Mouse (Mus musculus) regulatory T cell (primary cell): ENCODE measurements around the gene Ldlrad3.

ENCODE experiments used
- in situ Hi-C: fragments of 300-600 bp; cut with MboI, MseI; formaldehyde crosslinking; loops from one replicate; pipeline ENCODE4 v1.15.1; 2025; ENCODE audit warnings: high pct_unique_total_duplicates

The Ldlrad3 gene

DNA sequence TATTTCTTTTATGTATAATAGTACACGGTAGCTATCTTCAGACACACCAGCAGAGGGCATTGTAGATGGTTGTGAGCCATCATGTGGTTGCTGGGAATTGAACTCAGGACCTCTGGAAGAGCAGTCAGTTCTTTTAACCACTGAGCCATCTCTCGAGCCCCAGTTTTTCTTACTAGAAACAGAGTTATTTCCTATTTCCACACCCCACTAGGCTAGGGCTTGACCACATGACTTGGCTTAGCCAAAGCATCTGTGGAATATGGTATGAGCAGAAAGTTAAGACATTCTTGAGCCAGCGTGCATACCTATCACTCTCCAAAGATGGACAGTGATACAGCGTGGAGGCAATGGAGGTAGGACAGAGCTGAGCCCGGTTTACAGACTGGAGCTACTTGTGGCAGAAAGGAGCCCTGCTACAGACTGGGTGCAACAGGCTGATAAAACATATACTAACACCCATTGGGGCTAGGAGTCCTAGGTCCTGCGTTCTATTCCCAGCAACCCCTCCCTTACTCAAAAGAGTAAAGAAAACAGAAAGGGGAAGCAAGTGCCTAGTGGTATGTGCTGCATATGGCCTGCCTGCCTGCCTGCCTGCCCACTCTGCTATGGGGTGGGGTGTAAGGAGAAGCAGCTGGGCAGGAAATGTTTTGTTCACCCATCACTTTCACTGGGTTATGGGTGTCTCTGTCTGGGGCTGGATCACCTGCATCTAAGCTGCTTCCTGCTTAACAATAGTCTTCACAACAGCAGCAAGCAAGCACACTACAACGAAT lies 147.1 kb downstream of the Ldlrad3 start:
- in situ Hi-C loops: no loop called here

DNA sequence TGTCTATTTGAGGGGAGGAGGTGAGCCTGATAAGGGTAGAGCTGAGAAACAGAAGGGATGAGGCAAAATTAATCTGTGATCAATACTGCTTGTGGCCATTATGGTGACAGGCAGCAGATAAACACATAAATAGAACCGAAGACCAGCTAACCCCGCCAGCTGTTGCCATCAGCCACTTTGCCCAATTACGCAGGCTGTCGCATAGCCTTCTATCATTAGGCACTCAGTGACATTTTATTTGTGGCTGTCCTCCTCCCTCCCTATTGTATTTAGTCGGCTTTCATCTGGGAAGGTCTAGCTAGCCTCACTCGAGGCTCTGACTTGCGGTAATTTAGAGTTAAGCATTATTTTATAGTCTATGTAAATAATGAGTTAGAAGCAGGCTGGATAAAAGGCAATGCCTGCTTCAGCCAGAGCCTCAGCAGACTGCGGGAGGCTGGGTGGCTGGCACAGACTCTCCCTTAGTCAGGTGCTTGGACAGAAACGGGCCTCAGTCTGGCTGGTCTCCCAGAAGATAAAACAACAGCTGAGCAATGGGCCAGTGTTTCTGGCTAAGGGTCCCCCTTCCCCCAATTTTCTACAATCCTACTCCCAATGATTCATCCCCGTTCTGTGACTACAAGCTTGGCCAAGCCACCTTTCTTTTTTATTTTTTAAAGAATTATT lies 147.8 kb downstream of the Ldlrad3 start:
- in situ Hi-C loops: no loop called here

DNA sequence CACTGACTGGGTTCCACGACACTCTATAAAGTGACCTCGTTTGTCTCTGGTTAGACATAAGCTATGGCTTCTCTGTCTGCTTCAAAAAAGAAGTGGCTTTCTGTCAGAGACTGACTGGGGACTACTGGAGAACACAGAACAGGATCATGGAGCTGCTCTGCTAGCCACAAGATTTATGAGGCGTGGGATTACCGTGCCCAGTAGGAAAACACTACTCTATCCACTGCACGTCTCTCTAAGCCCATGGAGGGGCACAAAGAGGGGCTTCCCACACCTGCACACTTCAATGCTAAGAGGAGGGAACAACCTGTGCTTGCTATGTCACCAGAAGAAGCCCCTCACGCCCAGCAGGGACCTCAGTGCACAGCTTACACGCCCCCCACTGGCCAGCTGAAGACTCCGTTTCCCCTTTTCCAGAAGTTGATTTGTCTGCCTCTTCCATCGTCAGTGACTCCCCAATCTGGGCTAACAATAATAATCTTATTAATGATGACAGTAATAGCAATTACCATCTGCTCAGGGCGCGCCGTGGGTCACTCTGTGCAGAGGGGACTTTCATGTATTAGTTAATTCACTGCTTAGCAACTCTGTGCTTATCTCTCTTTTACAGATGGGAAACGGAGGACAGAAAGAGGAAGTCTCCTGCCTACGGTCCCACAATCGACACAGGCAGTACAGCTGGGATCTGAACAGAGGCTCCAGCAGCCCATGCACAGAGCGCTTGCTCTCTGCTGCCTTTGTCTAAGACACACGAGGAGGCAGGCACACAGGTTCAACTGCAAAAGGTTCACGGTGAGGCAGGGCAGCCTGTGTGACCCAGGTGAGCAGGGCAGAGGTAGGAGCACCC lies 149.3 kb downstream of the Ldlrad3 start:
- in situ Hi-C loops: no loop called here

DNA sequence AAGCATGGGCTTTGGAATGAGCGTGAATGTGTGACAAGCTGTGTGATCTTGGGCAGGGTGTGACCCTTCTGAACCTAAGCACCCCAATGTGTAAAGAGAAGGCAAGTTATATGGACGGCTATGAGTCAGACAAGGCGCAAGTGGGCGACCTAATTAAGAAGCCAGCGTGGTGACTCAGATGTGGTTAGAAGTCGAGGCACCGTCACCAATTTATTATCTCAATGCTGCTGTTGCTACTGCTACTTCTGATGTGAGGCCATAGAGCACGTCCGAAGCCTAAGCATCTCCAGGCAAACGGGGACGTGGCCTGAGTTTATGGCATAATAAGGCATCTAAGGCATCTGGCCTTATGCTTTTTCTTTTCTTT lies 151.7 kb downstream of the Ldlrad3 start:
- in situ Hi-C loops: no loop called here

DNA sequence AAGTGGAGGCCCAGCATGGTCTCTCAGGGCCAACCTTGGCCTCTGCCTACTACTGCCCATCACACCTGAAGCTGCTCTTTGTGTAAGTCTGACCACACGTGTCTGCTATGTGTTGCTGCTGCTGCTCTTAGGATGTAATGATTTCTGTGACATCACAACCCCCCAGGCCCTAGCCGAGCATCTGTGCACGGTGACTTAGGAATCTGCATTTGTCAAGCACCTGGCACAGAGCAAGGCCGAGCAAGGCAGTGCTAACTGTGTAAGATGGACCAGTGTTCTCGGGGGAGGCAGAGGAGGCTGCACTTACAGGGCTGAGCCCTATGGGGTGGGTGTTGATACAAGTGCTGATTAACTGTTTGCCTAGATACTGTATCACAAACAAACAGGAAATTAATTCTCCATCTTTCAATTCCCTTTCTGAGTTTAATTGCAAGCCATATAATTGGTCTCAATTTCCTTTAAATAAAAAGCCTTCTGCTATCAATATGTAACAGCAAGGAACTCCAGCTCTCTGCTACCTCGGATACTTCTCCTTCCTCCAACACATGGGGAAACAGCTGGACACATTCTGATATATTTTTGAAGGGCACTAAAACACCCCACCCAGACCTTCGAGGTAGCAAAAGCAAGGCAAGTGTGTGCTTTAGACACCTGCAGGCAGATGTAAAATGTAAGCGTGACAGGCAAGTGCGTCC lies 152.2 kb downstream of the Ldlrad3 start:
- in situ Hi-C loops: no loop called here

DNA sequence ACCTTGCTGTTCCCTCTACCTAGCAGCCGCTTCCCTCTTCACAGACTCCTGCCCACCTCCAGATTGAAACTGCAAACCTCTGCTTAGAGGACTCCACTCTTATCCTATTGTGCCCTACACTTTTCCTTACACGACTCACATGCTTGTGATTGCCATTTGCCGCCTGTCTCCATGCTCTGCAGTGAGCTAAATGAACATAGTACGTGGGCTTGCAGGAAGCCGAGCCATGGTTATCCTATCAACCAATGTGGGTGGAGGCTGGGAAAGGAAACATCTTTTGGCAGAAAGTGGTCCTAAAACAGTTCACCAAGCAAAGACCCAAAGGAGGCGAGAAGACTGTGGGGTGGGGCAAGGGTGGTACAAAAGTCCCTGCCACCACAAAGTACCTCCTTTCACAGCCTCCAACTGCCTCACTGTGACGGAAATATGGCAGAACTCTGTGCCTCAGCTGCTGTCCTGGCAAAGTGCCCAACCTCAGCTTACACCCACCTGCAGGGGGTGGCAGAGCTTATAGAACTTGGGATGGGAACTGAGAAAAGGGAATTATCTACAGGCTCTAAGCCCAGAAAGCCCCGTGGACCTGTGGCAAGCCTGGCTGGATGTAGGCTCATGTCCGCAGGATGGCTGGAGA lies 153.4 kb downstream of the Ldlrad3 start:
- in situ Hi-C loops: no loop called here

DNA sequence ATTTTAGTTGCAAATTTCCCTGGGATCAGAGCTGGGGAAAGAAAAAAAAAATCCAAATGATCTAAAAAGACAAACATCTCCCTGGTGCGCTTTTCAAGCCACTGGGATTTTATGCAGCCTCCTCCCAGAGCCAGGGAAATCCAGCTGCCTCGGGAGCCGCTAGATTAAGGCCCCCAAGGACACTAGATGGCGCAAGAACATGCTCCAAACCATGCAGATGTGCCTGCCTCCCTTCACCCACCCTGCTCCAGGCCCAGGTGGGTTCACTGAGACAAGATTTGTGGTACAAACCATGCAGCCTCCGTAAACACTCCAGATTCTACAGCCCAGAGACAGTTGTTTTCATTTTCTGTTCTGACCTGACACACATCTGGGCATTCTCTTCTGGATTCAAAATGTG lies 155.5 kb downstream of the Ldlrad3 start:
- in situ Hi-C loops: no loop called here

DNA sequence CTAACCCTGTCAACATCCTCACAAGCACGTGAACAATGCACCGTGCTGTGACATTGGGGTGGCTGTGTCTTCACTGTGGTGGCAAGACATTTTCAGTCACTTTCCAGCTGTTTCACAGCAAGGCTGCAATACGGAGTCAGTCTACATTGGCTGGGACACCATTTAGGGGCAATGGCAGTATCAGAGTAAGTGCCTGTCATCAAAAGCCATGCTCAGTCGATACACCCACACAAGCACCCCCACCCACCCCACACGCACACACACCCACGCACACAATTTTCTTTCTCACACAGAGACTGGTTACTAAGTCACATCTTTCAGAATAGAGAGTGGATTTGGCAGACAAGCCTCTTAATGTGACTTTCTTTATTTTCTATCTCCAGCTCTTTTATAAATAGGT lies 156.0 kb downstream of the Ldlrad3 start:
- in situ Hi-C loops: no loop called here

DNA sequence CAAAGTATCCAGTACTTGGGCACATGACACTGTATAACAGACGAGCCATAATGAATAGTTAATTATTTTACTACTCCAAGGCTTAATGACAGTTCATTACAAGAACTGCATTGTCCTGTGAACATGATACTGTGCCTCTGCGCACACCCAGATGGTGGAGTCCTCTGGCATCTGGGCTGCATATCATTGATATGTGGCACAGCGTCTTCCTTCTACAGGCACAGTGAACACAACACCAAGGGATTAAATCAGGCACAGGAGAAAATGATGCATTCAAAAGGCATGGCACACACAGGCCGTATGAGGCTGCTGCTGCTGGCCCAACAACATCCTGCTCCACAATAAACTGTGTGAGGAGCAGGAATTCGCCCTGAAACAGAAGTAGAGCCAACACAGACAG lies 156.5 kb downstream of the Ldlrad3 start:
- in situ Hi-C loops: no loop called here

DNA sequence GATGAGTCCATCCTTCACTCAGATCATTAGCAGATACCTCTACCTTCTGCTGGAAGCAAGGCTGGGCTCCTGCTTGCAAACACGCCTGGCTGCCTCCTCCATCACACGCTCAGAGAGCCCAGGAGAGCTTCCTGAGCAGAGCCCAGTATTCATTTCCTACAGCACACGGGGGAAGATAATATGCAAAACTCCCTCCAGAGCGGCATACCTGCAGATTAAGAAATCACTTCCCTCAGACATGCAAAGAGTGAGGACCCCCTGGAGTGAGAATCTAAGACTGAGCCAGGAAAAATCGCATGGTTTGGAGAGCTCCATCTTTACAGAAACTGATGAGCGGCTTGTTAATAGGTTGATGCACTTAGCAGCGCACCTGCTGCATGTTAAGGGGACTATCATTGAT lies 158.9 kb downstream of the Ldlrad3 start:
- in situ Hi-C loops: no loop called here

DNA sequence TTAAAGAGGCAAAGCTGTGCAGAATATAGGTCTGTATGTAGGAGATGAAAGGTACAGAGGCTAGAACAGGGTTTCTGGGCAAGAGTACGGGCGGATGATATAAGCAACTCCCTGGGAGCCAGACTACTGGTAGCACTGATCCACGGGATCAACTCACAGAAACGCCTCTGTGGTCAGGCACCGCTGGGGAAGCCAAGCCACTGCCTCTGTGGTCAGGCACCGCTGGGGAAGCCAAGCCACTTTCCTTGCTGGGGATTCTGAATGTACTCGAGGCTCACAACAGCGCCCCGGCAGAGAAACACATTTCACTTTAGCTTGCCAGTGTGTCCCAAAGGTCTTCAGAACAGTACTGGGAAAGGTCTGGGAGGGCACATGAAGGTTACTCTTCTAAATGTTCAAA lies 160.0 kb downstream of the Ldlrad3 start:
- in situ Hi-C loops: no loop called here

DNA sequence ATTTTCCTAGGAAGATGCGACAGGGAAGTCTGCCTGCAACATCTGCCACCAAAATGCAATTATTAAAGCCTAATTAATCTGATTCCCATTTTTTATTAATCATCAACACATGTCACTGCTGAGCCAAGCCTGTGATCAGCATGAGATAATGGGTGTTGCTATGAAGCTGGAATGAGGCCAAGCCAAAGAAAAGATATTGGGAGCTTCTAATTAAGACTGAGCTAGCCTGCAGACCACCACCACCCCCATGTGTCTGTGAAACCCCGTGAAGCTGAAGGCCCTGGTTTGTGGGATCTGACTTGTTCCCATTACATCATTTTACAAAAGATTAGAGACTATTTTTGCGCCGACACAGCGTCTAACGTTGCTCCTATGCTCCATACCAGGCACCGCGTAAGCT lies 161.7 kb downstream of the Ldlrad3 start:
- in situ Hi-C loops: no loop called here

DNA sequence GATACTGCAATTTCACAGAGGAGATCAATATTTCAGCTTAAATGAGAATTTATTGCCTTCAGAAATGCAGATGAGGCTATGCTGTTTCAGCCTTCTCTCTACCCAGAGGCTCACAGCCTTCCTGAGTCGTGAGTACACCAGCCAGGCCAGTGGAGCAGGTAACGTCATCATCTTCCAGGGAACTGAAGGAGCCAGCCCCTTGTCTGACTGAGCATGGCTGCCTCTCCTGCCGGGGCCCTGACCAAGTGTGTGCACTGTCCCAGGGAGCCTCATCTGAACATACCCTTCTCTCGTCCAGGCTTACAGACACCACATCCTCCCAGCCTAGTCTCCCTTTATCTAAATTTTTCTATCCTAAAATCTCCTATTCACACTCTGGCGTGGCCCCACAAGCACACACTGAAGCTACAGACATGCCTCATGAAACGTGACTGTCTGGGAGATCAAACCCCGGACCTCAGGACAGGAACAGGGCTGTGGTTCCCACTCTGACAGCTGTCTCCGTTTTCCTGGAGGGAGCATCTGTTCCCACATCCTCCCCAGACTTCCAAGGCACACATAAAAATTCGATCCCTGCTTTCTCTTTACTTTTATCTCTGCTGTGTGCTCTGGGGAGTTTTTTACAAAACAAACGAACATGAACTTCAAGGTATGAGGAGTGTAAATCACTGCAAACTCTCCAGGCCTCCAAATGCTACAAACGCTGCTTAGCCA lies 164.7 kb downstream of the Ldlrad3 start:
- in situ Hi-C loops: no loop called here

DNA sequence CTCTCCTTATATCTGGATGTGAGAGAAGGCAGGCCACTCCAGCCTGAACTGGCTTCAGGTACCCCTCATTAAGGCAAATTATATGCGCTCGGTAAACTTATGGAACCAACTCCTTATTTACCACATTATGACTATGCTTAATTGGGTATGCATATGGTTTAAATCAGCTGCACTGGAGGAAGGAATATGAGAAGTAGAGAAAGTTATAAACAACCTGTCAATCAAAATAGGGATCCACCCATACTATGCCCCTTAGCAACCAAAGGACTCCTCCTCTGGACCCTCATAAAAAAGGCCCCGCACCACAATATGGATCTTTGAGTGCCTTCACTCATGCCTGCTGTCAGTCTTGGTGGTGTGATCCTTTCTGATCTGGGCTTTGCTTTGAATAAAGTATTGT lies 165.6 kb downstream of the Ldlrad3 start:
- in situ Hi-C loops: no loop called here

DNA sequence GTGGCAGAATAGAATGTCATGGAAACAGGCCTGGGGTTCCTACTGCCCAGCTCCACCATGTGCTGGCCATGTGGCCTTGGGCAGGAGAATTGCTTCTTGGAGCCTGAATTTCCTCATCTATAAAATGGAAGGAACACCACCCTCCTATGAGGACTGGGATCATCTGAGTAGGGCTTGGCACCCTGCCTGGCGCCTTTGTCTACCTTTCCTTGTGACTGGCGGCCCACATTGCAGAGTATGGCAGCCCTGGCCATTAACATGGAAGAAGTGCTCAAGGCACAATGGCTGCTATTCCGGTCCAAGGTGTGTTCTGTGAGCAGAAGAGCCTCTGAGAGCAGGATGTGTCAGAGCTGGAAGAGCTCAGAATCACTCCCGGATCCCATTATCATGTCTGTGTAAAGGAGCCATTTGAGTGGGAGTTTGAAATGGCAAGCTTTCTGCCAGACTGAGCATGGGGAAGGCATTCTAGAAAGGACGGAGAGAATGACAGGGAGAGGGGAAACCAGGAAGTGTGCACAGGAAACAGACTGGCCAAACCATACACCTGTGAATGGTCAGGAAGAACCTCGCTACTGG lies 171.6 kb downstream of the Ldlrad3 start:
- in situ Hi-C loops: no loop called here

DNA sequence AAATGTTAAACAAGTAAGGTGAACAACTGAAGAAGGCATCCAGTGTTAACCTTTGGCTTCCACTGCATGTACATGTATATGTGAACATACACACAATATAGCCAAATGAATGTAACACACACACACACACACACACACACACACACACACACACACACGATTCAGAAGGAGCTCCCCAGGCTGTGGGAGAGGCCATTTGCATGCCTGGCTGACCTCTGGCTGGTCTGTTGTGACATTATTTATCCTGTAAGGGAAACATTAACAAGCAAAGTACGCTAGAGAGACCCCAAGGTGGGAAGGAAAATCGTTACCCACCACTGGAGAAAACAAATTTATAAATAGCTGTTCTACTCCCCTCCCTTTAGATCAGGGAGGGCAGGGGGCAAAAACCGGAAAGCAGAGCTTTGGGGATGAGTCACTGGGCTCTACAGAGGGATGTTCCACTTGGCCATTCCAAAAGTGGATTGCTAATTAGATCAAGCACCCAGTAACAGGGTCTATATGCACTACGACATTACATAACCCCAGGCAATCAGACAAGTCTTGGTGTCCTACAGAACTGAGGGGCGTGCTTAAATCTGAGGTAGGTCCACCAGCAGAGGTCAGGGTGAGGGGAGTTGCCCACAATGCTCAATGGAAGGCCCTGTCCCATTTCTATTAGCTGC lies 174.7 kb downstream of the Ldlrad3 start:
- in situ Hi-C loops: no loop called here

DNA sequence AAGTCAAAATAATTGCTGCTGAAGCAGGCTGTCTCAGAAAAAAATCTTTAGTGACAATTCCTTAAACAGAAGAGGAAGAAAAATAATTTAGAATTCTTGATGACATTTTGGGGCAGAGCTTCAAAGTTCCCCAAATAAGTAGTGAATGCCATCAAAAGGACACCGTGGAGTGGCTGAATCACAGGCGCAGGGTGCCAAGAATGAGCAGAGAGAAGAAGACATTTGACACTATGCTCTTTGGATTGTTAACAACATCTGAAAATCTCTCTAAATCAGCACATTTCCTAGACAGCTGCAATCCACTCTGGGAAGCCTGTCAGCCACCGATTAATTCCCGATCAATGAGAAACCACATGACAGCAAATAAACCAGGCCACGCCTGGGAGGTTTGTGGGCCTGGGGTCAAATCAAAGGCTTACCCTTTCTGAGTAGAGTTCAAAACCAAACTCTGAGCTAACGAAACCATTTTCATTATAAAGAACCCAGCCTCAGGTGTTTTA lies 176.4 kb downstream of the Ldlrad3 start:
- in situ Hi-C loops: no loop called here

DNA sequence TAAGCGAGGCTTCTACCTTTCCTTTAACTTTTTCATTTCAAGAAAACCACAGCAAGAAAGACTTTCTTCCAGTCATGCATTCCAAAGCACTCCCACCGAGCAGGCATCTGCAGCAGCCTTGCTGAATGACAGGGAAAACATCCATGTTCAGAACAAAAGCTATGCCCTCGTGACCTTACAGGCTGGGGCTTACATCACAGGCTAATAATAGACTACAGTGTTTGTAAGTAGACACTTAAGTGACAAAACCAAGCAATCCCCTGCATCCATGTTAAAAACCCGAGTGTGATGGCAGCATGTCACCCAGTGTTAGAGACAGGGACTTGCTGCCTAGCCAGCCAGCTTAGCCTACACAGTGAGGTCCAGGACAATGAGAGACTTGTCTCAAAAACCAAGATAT lies 180.0 kb downstream of the Ldlrad3 start:
- in situ Hi-C loops: no loop called here

DNA sequence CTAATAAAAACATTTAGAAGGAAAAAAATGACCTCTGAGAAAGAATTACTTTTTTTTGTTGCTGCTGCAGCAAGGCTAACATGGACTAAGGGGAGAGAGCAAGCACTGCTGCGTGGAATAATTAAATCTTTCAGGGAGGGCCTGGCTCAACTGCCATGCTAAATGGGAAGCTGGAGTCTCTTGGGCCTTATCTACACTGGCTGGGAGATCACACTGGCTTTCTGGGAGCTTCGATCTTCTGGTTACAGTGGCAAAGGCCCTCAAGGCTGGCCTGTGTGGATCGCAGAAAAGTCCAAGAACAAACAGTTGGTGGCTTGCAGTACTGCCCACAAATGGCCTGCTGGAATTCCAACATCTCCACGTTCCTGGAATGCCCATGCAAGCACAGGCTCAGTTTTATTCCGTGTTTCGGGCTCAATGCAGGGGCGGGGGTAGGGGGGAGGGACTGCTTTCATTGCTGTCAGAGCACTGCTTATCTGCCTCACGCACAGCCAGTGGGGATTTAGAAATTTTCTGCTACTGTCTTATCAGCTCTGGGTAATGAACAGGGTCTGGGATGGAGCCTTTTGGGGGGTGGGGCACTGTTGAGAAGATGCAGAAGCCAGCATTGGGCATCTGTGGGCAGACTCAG lies 180.7 kb downstream of the Ldlrad3 start:
- in situ Hi-C loops: no loop called here
